Mouse (Mus musculus) liver, adult 2 months (tissue): Measurements from ENCODE around the gene Cacna2d1.

Experiments
- CTCF ChIP-seq: fragments of 200-500 bp; IDR thresholded peaks from 2 replicates; pipeline ENCODE4 v1.5.1; 2011; ENCODE audit warnings: low read depth, low read length, control low read depth
- POLR2A ChIP-seq: fragments of 200-500 bp; IDR thresholded peaks from 2 replicates; pipeline ENCODE4 v1.6.1; 2011; ENCODE audit warnings: low read length, control low read depth; ENCODE audit not compliant: insufficient read depth; ENCODE audit errors: extremely low read depth

DNA sequence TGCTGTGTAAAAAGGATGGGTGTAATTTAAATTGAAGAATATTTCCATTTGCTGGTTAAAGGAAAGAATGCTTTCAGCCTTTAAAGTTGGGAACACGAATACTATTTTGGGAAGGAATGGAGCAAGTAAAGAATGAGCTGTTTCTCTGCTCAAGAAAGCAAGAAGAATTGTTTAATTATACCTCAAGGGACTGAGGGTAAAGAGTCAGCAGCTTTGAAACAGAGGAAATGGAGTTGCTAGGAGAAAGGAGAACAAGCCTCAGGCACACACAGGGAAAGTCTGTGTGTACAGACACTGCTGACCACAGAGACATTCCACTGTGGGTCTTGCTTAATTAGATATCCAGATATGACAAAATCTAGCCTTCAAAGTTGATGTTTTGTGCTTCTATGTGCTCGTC is 39.4 kb upstream of the Cacna2d1 start:
- TF ChIP-seq POLR2A (no peak), CTCF (no peak)
